Mouse (Mus musculus) thymus, adult 2 months (tissue): ENCODE results near the gene Gpr15.

Experiments
- CTCF ChIP-seq: fragments of 200-500 bp; IDR thresholded peaks from 2 replicates; pipeline ENCODE4 v1.5.1; 2012; ENCODE audit warnings: mild to moderate bottlenecking, control low read depth, low read length, moderate library complexity, borderline replicate concordance; ENCODE audit not compliant: control insufficient read depth, poor library complexity, insufficient read depth; ENCODE audit errors: extremely low read depth
- POLR2A ChIP-seq: fragments of 200-500 bp; IDR thresholded peaks from 2 replicates; pipeline ENCODE4 v1.6.1; 2012; ENCODE audit warnings: mild to moderate bottlenecking, low read length, control low read depth, moderate library complexity; ENCODE audit not compliant: control insufficient read depth, poor library complexity, insufficient read depth; ENCODE audit errors: extremely low read depth

DNA sequence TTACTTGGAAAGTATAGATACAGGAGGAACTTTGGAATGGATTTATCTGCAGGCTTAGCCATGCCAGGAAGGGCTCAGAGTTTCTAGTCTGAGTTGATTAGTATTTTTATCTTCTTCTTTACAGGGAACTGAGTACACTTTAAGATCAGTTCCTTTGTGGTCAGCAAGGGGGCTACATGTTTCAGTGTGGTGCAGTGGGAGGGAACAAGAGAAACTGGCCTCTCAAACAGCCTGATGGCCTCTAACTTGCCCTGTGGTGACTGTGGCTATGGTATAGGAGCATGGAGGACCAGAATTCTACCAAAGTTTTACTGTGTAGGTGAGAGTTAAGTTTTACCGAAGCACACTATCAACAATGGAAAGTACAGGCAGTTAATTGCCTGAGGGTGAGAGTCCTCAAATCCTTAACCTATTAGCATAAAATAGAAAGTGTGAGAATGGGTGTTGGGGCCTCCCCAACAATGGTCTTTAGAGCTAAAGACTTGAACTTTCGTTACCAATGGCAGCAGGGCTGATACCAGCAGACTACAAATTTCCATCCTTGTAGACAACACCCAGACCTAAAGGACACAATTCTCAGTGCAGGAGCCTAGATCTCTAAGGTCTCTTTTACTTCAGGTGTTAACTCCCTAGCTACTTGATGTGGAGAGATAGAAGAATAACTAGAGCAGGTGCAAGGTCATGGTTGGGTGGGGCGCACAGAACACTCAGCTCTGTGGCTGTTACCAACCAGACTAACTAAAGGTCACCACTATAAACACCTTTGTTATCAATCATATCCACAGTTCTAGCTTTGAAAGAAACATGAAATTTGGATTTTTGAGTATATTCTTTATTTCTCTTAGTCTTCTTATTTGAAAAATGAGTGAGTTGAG, 10.0 kb downstream of the Gpr15 start:
- TF ChIP-seq CTCF: no peak
- no peak for TF ChIP-seq POLR2A
